Mouse (Mus musculus) ES-E14 (cell line): ENCODE data around the gene Sult1b1.

Experiments
- CHD2 ChIP-seq: IDR thresholded peaks from 2 replicates; pipeline ENCODE4 v1.6.1; 2014; ENCODE audit warnings: mild to moderate bottlenecking, low read depth, low read length, inconsistent platforms
- HCFC1 ChIP-seq: IDR thresholded peaks from 2 replicates; pipeline ENCODE4 v1.6.1; 2012; ENCODE audit warnings: low read length, inconsistent platforms, borderline replicate concordance; ENCODE audit not compliant: insufficient read depth
- MAFK ChIP-seq: IDR thresholded peaks from 2 replicates; pipeline ENCODE4 v1.6.1; 2014; ENCODE audit warnings: mild to moderate bottlenecking, low read depth, low read length, inconsistent platforms; ENCODE audit not compliant: insufficient read depth

GRCm38 (mm10) chr5:87567306-87567705, 29.3 kb upstream of the Sult1b1 start:
- TF ChIP-seq MAFK (no peak), CHD2 (no peak), HCFC1 (no peak)
